ENCODE assay signal across 24 mouse cellular contexts in the genomic region with DNA sequence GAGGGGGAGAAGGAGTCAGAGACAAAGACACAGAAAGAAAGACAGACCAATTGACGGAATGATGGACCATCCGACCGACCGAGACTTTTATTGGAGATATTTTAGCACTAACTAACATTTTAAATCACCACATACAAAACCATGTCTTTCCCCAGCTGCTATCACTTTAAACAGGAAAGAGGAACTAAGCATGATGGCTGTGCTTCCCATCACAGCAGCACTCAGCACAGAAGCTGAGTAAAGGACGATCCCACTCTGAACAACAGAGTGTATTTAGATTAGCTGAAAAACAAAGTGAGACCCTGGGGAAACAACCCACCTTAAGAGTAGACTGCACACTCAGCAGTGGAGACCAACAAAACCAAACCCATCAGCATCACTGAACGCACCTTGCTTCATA. TPM values are rescaled to one million over a fixed set of nuclear protein-coding genes. Genes with fewer than 3 reads are reported as not detected.
DNase-seq lines count a peak whose midpoint lies in the region; ATAC-seq and TF ChIP-seq lines count a peak whose summit lies in the region.
"Had no signal": no experiment of that assay in that cellular context is flagged by ENCODE, and none has a peak within 500 bp of the region (broad histone marks: within the 10 kb centered on the region; RNA-seq: fewer than 3 reads in every experiment).

No protein-coding gene starts in this region.

- TF ChIP-seq CTCF in MEL (IDR thresholded peaks at IDR 0.05 in 2 of 3, conservative IDR thresholded peaks at IDR 0.05 in 1 of 3; ENCODE audit: control insufficient read depth in 1 of 3, insufficient read depth in 1 of 3, low read depth in 2 of 3, low read length in 3 of 3, poor library complexity in 1 of 3, severe bottlenecking in 1 of 3), result no peak
- no peak for TF ChIP-seq CTCF in embryonic fibroblast, embryonic 13.5 days (IDR thresholded peaks at IDR 0.05; ENCODE audit: borderline replicate concordance, insufficient read depth, low read length)

- H3K9me3 ChIP-seq in MEL (replicated peaks; ENCODE audit: insufficient read depth, low read length), result no peaks in the 10 kb centered on the region
- H3K9me3 ChIP-seq: embryonic facial prominence, embryonic 10.5 days; forebrain, embryonic 10.5 days; G1E; heart, embryonic 15.5 days; hindbrain, embryonic 10.5 days; intestine, embryonic 15.5 days had no signal

- peaks cover 35% of the 10 kb centered on the region for H3K79me2 ChIP-seq in MEL (ENCODE audit: control insufficient read depth, insufficient read depth, low read length, poor library complexity)

- H3K27me3 ChIP-seq in MEL (ENCODE audit: control insufficient read depth in 1 of 2, insufficient read depth in 2 of 2, low read length in 2 of 2), result no peaks in the 10 kb centered on the region
- H3K27me3 ChIP-seq: heart, embryonic 15.5 days; intestine, embryonic 15.5 days; Patski had no signal

- ATAC-seq in monocyte, adult 5-6 weeks (replicated peaks; ENCODE audit: insufficient number of reproducible peaks, low FRiP score, low TSS enrichment, poor library complexity, severe bottlenecking), result 0 out of 2 replicates have a peak, but pooled peaks have one; percentile 40
- ATAC-seq: activated CD4-positive, CD25-positive, alpha-beta regulatory T cell, adult 4 months; forebrain, embryonic 14.5 days; intestine, embryonic 15.5 days; Patski had no signal

- peak; percentile 22 for DNase-seq in A20 (ENCODE audit: low read depth, low spot score)
- peak; percentile 72 for DNase-seq in MEL (ENCODE audit: low read depth, low spot score)
- no peak for DNase-seq in neural tube, embryonic 10.5 days (ENCODE audit: extremely low spot score, low spot score)
- DNase-seq in layer of hippocampus, adult 9-11 months, result no peak
- no peak for DNase-seq in cerebellum, adult 9-10 months
- DNase-seq: adrenal gland, postnatal 14 days; cerebellum, adult 2 months; cerebellum, postnatal 25 days; gastrocnemius, postnatal 36 days; heart, adult 2 months had no signal

- H3K27ac ChIP-seq in MEL (ENCODE audit: control insufficient read depth, low read depth, low read length), result no peak overlapping the region
- H3K27ac ChIP-seq in embryonic fibroblast, embryonic 13.5 days (ENCODE audit: insufficient read depth, low read length), result 0 out of 2 replicates have a peak overlapping the region, but pooled peaks have one; percentile 19
- H3K27ac ChIP-seq: embryonic facial prominence, embryonic 10.5 days; forebrain, embryonic 10.5 days; heart, adult 2 months; heart, embryonic 15.5 days; hindbrain, embryonic 10.5 days; hindbrain, embryonic 14.5 days; intestine, embryonic 15.5 days had no signal

- H3K9ac ChIP-seq in MEL (ENCODE audit: control insufficient read depth, low read depth, low read length, poor library complexity, severe bottlenecking), result no peak overlapping the region
- H3K9ac ChIP-seq: heart, embryonic 15.5 days; hindbrain, embryonic 14.5 days; intestine, embryonic 15.5 days had no signal

- H3K4me1 ChIP-seq in MEL (ENCODE audit: control insufficient read depth in 1 of 2, insufficient read depth in 2 of 2, low read length in 2 of 2), result peaks cover 0 to 2% of the 10 kb centered on the region in 2 experiments; a peak in 2 of 4 replicates
- peaks cover 2% of the 10 kb centered on the region; the same call in 1 of the 2 replicates for H3K4me1 ChIP-seq in embryonic fibroblast, embryonic 13.5 days (ENCODE audit: control insufficient read depth, insufficient read depth, low read length)
- H3K4me1 ChIP-seq: embryonic facial prominence, embryonic 10.5 days; forebrain, embryonic 10.5 days; hindbrain, embryonic 10.5 days; intestine, embryonic 15.5 days had no signal

- TF ChIP-seq EP300 in MEL (IDR thresholded peaks at IDR 0.05; ENCODE audit: low read depth in 1 of 2, low read length in 2 of 2), result no peak

- H3K36me3 ChIP-seq in MEL (ENCODE audit: control insufficient read depth in 1 of 2, insufficient read depth in 2 of 2, low read length in 2 of 2), result peaks cover 40 to 63% of the 10 kb centered on the region in 2 experiments
- H3K36me3 ChIP-seq: heart, embryonic 15.5 days; intestine, embryonic 15.5 days had no signal

- no peak for TF ChIP-seq RAD21 in MEL (IDR thresholded peaks at IDR 0.05; ENCODE audit: low read depth, low read length)

- no peak overlapping the region for H3K4me3 ChIP-seq in MEL (ENCODE audit: control insufficient read depth in 1 of 2, insufficient read depth in 1 of 2, low read depth in 2 of 2, low read length in 2 of 2)
- no peak overlapping the region for H3K4me3 ChIP-seq in embryonic fibroblast, embryonic 13.5 days (ENCODE audit: insufficient read depth, low read length)
- H3K4me3 ChIP-seq: embryonic facial prominence, embryonic 10.5 days; erythroblast, embryonic 14.5 days; forebrain, embryonic 10.5 days; heart, adult 2 months; heart, embryonic 15.5 days; hindbrain, embryonic 10.5 days; intestine, embryonic 15.5 days had no signal

- TF ChIP-seq POLR2A in MEL (IDR thresholded peaks at IDR 0.05; ENCODE audit: control insufficient read depth in 1 of 2, insufficient read depth in 1 of 2, low read depth in 1 of 2, low read length in 2 of 2, poor library complexity in 1 of 2), result no peak
- TF ChIP-seq POLR2A in embryonic fibroblast, embryonic 13.5 days (IDR thresholded peaks at IDR 0.05; ENCODE audit: low read depth, low read length), result no peak

TF ChIP-seq in MEL, 35 proteins besides CTCF, POLR2A, EP300 and RAD21:
- no peak for TF ChIP-seq MAX (IDR thresholded peaks at IDR 0.05; ENCODE audit: low read length)
- no peak for TF ChIP-seq TAL1 (IDR thresholded peaks at IDR 0.05; ENCODE audit: low read length)
- TF ChIP-seq BHLHE40 (IDR thresholded peaks at IDR 0.05; ENCODE audit: borderline replicate concordance, low read depth, low read length), result no peak
- TF ChIP-seq ETS1 (IDR thresholded peaks at IDR 0.05; ENCODE audit: low read depth, low read length), result no peak
- TF ChIP-seq TBP (IDR thresholded peaks at IDR 0.05; ENCODE audit: low read depth, low read length), result no peak
- no peak for TF ChIP-seq ZKSCAN1 (IDR thresholded peaks at IDR 0.05; ENCODE audit: low read depth, low read length)
- TF ChIP-seq KAT2A (conservative IDR thresholded peaks at IDR 0.05; ENCODE audit: low read depth, low read length), result no peak

RNA-seq across cellular contexts. Expression of gene Atp13a3, which starts 41.2 kb away (rescaled TPM):
- total RNA-seq in MEL (2012; rRNA removed), result 120 and 145 TPM in 2 replicates
- polyA plus RNA-seq in MEL (2012; ENCODE audit: insufficient read depth in 1 of 2, insufficient read length in 2 of 2, low read depth in 1 of 2, low replicate concordance in 2 of 2, missing spikeins in 1 of 2), result 100 to 1,000 TPM in 1 of 2 experiments, 10 to 100 TPM in 1; 93.3 to 117 TPM
- polyA plus RNA-seq in embryonic fibroblast, embryonic 13.5 days (2011; ENCODE audit: insufficient read length, low read depth, missing spikeins), result 103 and 135 TPM in 2 replicates
- 54.6 to 83.2 TPM (median 70.1 TPM) in 3 replicates for total RNA-seq in monocyte, adult 5-6 weeks (2017)

RNA-seq across cellular contexts. Expression of gene Gp5, which starts 54.0 kb away (rescaled TPM):
- 49.0 and 59.2 TPM in 2 replicates for total RNA-seq in MEL (2012; rRNA removed)
- 10 to 100 TPM in 1 of 2 experiments, not detected in 1; 63.1 TPM for polyA plus RNA-seq in MEL (2012; ENCODE audit: insufficient read depth in 1 of 2, insufficient read length in 2 of 2, low read depth in 1 of 2, low replicate concordance in 2 of 2, missing spikeins in 1 of 2)
- 0.54 TPM in 1 of 2 replicates, not detected in the other for polyA plus RNA-seq in embryonic fibroblast, embryonic 13.5 days (2011; ENCODE audit: insufficient read length, low read depth, missing spikeins)
- 0.75 to 10.9 TPM (median 1.1 TPM) in 3 replicates for total RNA-seq in monocyte, adult 5-6 weeks (2017)
- total RNA-seq: gastrocnemius, adult 8-10 months; gastrocnemius, postnatal 36 days had no signal
- polyA plus RNA-seq: activated CD4-positive, CD25-positive, alpha-beta regulatory T cell, adult 4 months had no signal

Comparison
In these comparisons a context has a peak if more than half of its experiments do, and no peak if none do; other contexts are left out.
1. DNase-seq: peak in A20 (single experiment) and MEL (single experiment); none in neural tube, embryonic 10.5 days (single experiment), layer of hippocampus, adult 9-11 months (single experiment) and cerebellum, adult 9-10 months (single experiment).